Mouse (Mus musculus): ENCODE data around the gene Btg3. TPM values are rescaled to one million over a fixed set of nuclear protein-coding genes. Genes with fewer than 3 reads are reported as not detected.

The Btg3 gene
- total and polyA plus RNA-seq, 3 experiments = 21.6 to 72.2 (median 43.9) TPM

DNA sequence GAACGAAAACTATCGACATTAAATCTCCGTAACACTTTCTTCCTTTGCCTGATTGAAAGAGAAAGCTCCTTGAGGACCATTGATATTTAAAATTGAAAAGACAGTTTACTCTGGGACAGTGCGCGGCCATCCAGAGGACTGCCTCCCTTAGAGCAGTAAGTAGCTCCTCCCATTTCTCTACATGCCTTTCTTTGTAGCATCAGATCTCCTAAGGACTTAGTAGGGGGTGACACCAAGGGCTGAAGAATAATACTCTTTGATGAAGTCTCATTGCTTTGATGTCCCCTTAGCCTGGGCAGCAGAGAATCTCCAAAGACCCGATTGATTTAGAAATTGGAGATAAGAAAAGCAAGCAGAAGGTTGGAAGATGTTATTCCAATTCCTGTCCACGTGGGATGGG, 55.4 kb downstream of the Btg3 start:
- Histone ChIP-seq H3K9me3 (replicated peaks; ENCODE audit: low read length) (no peaks in the 10 kb centered on the region), H3K4me1 (ENCODE audit: control insufficient read depth in 1 of 2, insufficient read depth in 2 of 2) (peaks cover 0 to 13% of the 10 kb centered on the region in 2 experiments; a peak in 2 of 4 replicates), H3K4me3 (replicated peaks in 1 of 3; ENCODE audit: low read depth in 2 of 3, low read length in 2 of 3, poor library complexity in 1 of 3) (no peak overlapping the region), H3K27ac (ENCODE audit: insufficient read depth, low read depth) (no peak overlapping the region), H3K4me2 (ENCODE audit: insufficient read depth, low read depth, poor library complexity, severe bottlenecking) (no peak overlapping the region), H3K36me3 (replicated peaks in 1 of 2; ENCODE audit: control insufficient read depth in 1 of 2, insufficient read depth in 1 of 2, low read length in 1 of 2) (no peaks in the 10 kb centered on the region), H3K27me3 (replicated peaks) (no peaks in the 10 kb centered on the region), H3K79me2 (replicated peaks; ENCODE audit: control insufficient read depth, extremely low read depth, insufficient read depth, poor library complexity, severe bottlenecking) (no peaks in the 10 kb centered on the region), H3K9ac (ENCODE audit: insufficient read depth, low read depth) (no peak overlapping the region)
- in situ Hi-C loops (cut with MboI; ENCODE audit: low pct_ligation_motif_present, low pct_unique_long_range_greater_than_20kb, low sequenced_read_pairs) (no loop called here), dilution Hi-C loops (cut with MboI; ENCODE audit: extremely low pct_ligation_motif_present, extremely low pct_unique_long_range_greater_than_20kb, low sequenced_read_pairs) (no loop called here)
- DNase-seq (ENCODE audit: extremely low read depth) = no peak
- TF ChIP-seq MAZ (IDR thresholded peaks at IDR 0.05; ENCODE audit: low read depth, low read length) (no peak), CHD2 (IDR thresholded peaks at IDR 0.05; ENCODE audit: low read length) (no peak), E2F4 (IDR thresholded peaks at IDR 0.05; ENCODE audit: insufficient replicate concordance, low read depth, low read length) (no peak)

GRCm38 (mm10) chr16:78319711-78320110, 57.3 kb downstream of the Btg3 start:
- dilution Hi-C loops (cut with MboI; ENCODE audit: extremely low pct_ligation_motif_present, extremely low pct_unique_long_range_greater_than_20kb, low sequenced_read_pairs) = no loop called here
- in situ Hi-C loops (cut with MboI; ENCODE audit: low pct_ligation_motif_present, low pct_unique_long_range_greater_than_20kb, low sequenced_read_pairs) = no loop called here
- TF ChIP-seq RAD21 (IDR thresholded peaks at IDR 0.05; ENCODE audit: low read depth, low read length) (no peak), ZC3H11A (IDR thresholded peaks at IDR 0.05; ENCODE audit: low read depth, low read length) (no peak), SMC3 (IDR thresholded peaks at IDR 0.05; ENCODE audit: low read depth, low read length) (no peak), ZMIZ1 (IDR thresholded peaks at IDR 0.05; ENCODE audit: low read depth, low read length) (no peak), E2F4 (IDR thresholded peaks at IDR 0.05; ENCODE audit: insufficient replicate concordance, low read depth, low read length) (no peak), CHD1 (IDR thresholded peaks at IDR 0.05; ENCODE audit: low read depth, low read length) (no peak), IRF4 (IDR thresholded peaks at IDR 0.05; ENCODE audit: low read depth, low read length) (no peak), SIN3A (IDR thresholded peaks at IDR 0.05; ENCODE audit: low read length) (no peak), ZKSCAN1 (IDR thresholded peaks at IDR 0.05; ENCODE audit: borderline replicate concordance, low read depth, low read length) (no peak), ELF1 (IDR thresholded peaks at IDR 0.05; ENCODE audit: low read depth, low read length) (no peak)

DNA sequence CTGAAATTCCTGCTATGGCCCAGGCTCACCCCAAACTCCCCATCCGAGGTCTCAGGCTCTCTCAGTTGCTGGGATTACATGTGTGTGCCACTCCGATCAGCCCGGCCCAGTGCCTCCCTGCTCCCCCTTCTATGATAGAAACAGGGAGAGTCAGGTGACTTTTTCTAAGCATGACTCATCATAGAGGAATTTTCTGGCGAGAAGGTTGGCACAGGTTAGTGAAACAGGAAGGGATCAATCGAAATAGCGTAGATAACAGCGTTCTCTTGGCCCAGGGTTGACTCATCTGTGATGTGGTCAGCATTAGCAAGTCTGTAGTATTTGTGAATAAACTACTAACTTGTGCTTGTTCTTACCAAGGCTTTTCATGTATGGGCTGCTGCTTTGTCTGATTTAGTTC, 59.0 kb downstream of the Btg3 start:
- dilution Hi-C loops (cut with MboI; ENCODE audit: extremely low pct_ligation_motif_present, extremely low pct_unique_long_range_greater_than_20kb, low sequenced_read_pairs) = no loop called here
- no peak overlapping the region for H3K4me3 ChIP-seq (replicated peaks in 1 of 3; ENCODE audit: low read depth in 2 of 3, low read length in 2 of 3, poor library complexity in 1 of 3)

More at GRCm38 (mm10) chr16:78319711-78320110, 57.3 kb downstream of the Btg3 start:
- H3K79me2 ChIP-seq (replicated peaks; ENCODE audit: control insufficient read depth, extremely low read depth, insufficient read depth, poor library complexity, severe bottlenecking) = no peaks in the 10 kb centered on the region
- no peak overlapping the region for H3K4me3 ChIP-seq (replicated peaks in 1 of 3; ENCODE audit: low read depth in 2 of 3, low read length in 2 of 3, poor library complexity in 1 of 3)
- no peak for DNase-seq (ENCODE audit: extremely low read depth)
- peaks cover 0 to 13% of the 10 kb centered on the region in 2 experiments; a peak in 2 of 4 replicates for H3K4me1 ChIP-seq (ENCODE audit: control insufficient read depth in 1 of 2, insufficient read depth in 2 of 2)
- no peaks in the 10 kb centered on the region for H3K9me3 ChIP-seq (replicated peaks; ENCODE audit: low read length)
- H3K9ac ChIP-seq (ENCODE audit: insufficient read depth, low read depth) = no peak overlapping the region
- H3K4me2 ChIP-seq (ENCODE audit: insufficient read depth, low read depth, poor library complexity, severe bottlenecking) = no peak overlapping the region
- H3K27ac ChIP-seq (ENCODE audit: insufficient read depth, low read depth) = no peak overlapping the region
- no peaks in the 10 kb centered on the region for H3K36me3 ChIP-seq (replicated peaks in 1 of 2; ENCODE audit: control insufficient read depth in 1 of 2, insufficient read depth in 1 of 2, low read length in 1 of 2)
- H3K27me3 ChIP-seq (replicated peaks) = no peaks in the 10 kb centered on the region

More for the DNA sequence above, 59.0 kb downstream of the Btg3 start:
- DNase-seq (ENCODE audit: extremely low read depth) = no peak
- Histone ChIP-seq H3K9me3 (replicated peaks; ENCODE audit: low read length) (no peaks in the 10 kb centered on the region), H3K4me2 (ENCODE audit: insufficient read depth, low read depth, poor library complexity, severe bottlenecking) (no peak overlapping the region), H3K9ac (ENCODE audit: insufficient read depth, low read depth) (no peak overlapping the region), H3K27ac (ENCODE audit: insufficient read depth, low read depth) (no peak overlapping the region), H3K4me1 (ENCODE audit: control insufficient read depth in 1 of 2, insufficient read depth in 2 of 2) (peaks cover 0 to 9% of the 10 kb centered on the region in 2 experiments; a peak in 2 of 4 replicates), H3K27me3 (replicated peaks) (no peaks in the 10 kb centered on the region), H3K36me3 (replicated peaks in 1 of 2; ENCODE audit: control insufficient read depth in 1 of 2, insufficient read depth in 1 of 2, low read length in 1 of 2) (no peaks in the 10 kb centered on the region), H3K79me2 (replicated peaks; ENCODE audit: control insufficient read depth, extremely low read depth, insufficient read depth, poor library complexity, severe bottlenecking) (no peaks in the 10 kb centered on the region)
- in situ Hi-C loops (cut with MboI; ENCODE audit: low pct_ligation_motif_present, low pct_unique_long_range_greater_than_20kb, low sequenced_read_pairs) = no loop called here
- TF ChIP-seq GABPA (IDR thresholded peaks at IDR 0.05; ENCODE audit: insufficient replicate concordance, low read depth, low read length) (no peak), RAD21 (IDR thresholded peaks at IDR 0.05; ENCODE audit: low read depth, low read length) (no peak), ZNF384 (IDR thresholded peaks at IDR 0.05; ENCODE audit: low read depth, low read length) (no peak), USF2 (conservative IDR thresholded peaks at IDR 0.05; ENCODE audit: low read depth, low read length) (no peak), MAX (IDR thresholded peaks at IDR 0.05; ENCODE audit: low read length) (no peak), KAT2A (IDR thresholded peaks at IDR 0.05; ENCODE audit: insufficient replicate concordance, low read length) (no peak), MXI1 (IDR thresholded peaks at IDR 0.05; ENCODE audit: low read depth, low read length) (no peak), CHD1 (IDR thresholded peaks at IDR 0.05; ENCODE audit: low read depth, low read length) (no peak), MAZ (IDR thresholded peaks at IDR 0.05; ENCODE audit: low read depth, low read length) (no peak), MEF2A (IDR thresholded peaks at IDR 0.05; ENCODE audit: borderline replicate concordance, low read depth, low read length) (no peak), HCFC1 (IDR thresholded peaks at IDR 0.05; ENCODE audit: low read depth, low read length) (no peak), ZMIZ1 (IDR thresholded peaks at IDR 0.05; ENCODE audit: low read depth, low read length) (no peak), TBP (conservative IDR thresholded peaks at IDR 0.05; ENCODE audit: low read depth, low read length) (no peak)
